Mouse (Mus musculus): ENCODE measurements at regions not wholly inside any gene's neighbourhood (a gene's known extent, or its start where the extent isn't known, plus 50 kb on each side); places are given as distances from the start of the nearest gene placed in this dataset.

- no peak for DNase-seq (ENCODE audit: low read depth, low spot score)
- 51% methylated on average over 12 of the region's 12 CpGs for WGBS
These were observed 417.1 kb downstream of the Wdr11 start for GRCm38 (mm10) chr7:130008591-130009418.

DNA sequence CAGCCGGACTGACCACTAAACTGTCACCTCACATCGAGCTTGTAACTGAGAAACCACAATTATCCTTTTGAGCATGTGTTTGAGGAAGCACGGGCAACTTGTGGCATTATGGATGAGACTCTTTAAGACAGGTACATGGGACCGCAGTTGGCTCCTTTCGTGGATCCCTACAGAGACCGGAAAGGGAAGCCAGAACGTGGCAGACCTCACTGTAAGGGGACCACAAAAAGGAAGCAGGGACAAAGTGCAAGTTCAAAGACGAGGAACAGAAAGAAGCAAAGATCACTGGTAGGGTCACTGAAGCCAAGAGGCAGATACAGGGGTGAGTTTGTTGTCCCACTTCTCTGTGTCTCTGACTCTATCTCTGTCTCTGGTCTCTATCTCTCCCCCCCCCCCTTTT lies 420.4 kb downstream of the Wdr11 start:
- no peak for DNase-seq (ENCODE audit: low read depth, low spot score)
- 75% methylated on average over 8 of the region's 8 CpGs for WGBS

- WGBS = 91% methylated on average over 6 of the region's 6 CpGs
- no peak for DNase-seq (ENCODE audit: low read depth, low spot score)
These were observed 421.4 kb downstream of the Wdr11 start for GRCm38 (mm10) chr7:130013109-130013508.

DNA sequence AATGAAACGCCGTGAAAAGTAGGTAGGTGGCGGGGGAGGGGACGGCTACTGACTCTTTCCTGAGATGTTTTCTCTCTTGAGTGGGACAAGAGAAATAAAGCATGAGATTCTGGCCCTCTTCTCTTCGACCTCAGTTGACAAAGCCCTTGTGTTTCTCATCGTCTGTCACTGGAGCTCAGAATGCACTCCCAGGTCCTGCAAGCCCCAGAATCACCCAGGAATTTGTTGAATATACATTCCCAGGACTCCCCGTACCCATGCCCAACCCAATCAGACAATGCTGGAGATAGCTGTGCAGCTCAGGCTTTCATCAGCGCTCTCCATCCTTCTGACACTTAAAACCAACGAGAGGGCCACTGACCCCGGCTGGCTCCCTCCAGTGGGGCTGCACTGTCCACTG lies 422.9 kb downstream of the Wdr11 start:
- no peak for DNase-seq (ENCODE audit: low read depth, low spot score)
- 67% methylated on average over 10 of the region's 10 CpGs for WGBS

GRCm38 (mm10) chr7:130015375-130016014 lies 423.8 kb downstream of the Wdr11 start:
- no peak for DNase-seq (ENCODE audit: low read depth, low spot score)

DNA sequence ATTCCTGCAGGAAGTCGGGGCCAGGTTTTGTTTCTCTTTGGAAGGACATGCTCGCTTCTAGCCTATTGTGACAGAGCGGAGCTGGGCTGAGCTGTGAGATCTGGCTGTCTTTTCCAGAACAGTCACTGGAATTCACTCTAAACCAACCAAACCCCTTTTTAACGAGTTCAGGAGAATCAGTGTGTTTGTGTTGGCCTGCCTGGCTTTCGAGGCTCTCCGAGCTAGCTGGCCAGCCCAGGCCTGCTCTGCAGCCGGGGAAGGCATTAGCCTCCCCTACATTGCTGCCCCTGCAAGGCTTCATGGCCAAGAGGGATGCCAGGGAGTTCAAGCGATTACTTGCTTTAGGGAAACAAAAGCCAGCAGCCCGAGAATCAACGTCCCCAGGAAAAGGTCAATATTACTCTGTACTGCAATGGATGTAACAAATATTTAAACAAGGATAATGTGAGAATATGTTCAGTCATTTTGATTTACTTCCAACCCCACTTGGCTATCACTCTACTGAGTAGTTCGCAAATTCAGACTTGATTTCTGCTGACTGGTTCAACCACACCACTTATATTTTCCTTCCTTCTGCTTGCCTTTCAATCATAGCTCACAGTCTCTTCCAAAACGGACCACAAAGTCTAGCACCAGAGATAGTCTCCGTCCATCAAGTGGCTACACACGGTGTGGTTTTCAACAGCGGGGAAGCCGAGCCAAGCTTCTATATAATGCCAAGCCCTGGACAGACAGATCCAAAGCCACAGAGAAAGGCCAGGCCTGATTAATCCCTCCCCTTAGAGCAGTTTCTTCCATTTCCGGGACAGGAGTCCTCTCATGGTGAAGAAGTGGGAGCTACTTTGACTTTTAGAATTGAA lies 424.6 kb downstream of the Wdr11 start:
- 65% methylated on average over 17 of the region's 17 CpGs for WGBS
- DNase-seq (ENCODE audit: low read depth, low spot score) = no peak

More at GRCm38 (mm10) chr7:130015375-130016014, 423.8 kb downstream of the Wdr11 start:
- 65% methylated on average over 5 of the region's 5 CpGs for WGBS

GRCm38 (mm10) chr7:130018891-130019290 lies 427.2 kb downstream of the Wdr11 start:
- WGBS = 80% methylated on average over 4 of the region's 4 CpGs
- DNase-seq (ENCODE audit: low read depth, low spot score) = no peak

DNA sequence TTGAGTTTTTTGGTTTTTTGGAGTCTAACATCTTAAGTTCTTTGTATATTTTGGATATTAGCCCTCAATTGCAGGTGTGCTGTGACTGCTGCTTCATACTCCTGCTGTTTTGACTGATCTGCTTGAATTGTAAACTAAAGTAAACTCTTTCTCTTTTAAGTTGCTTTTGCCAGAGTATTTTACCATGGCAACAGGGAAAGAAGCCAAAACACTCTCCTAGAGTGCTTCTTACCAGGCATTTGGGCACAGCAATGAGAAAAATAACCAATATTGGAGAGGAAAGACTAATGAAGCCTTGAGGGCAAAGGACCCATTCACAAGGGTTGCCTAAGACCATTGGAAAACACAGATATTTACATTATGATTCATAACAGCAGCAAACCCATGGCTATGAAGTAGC lies 437.3 kb downstream of the Wdr11 start:
- no peak for DNase-seq (ENCODE audit: low read depth, low spot score)

DNA sequence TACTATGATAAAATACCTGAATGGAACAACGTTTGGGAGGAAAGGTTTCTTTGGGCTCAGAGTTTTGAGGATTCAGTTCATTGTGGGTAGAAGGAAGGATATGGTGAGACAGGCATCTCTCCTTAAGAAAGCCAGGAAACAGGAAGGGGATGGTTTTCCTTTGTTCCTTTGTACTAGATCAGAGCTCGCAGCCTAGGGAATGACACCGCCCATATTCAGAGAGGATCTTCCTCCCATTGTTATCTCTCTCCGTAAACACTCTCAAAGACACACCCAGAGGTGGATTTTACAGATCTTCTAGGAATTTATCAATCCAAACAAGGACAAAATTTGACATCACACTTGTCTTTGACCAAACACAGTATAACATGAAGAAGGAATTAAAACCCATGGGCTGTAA lies 439.0 kb downstream of the Wdr11 start:
- no peak for DNase-seq (ENCODE audit: low read depth, low spot score)
- 81% methylated on average over 4 of the region's 4 CpGs for WGBS

- 83% methylated on average over 5 of the region's 5 CpGs for WGBS
- DNase-seq (ENCODE audit: low read depth, low spot score) = no peak
These were observed 444.6 kb downstream of the Wdr11 start for GRCm38 (mm10) chr7:130036235-130036634.

DNA sequence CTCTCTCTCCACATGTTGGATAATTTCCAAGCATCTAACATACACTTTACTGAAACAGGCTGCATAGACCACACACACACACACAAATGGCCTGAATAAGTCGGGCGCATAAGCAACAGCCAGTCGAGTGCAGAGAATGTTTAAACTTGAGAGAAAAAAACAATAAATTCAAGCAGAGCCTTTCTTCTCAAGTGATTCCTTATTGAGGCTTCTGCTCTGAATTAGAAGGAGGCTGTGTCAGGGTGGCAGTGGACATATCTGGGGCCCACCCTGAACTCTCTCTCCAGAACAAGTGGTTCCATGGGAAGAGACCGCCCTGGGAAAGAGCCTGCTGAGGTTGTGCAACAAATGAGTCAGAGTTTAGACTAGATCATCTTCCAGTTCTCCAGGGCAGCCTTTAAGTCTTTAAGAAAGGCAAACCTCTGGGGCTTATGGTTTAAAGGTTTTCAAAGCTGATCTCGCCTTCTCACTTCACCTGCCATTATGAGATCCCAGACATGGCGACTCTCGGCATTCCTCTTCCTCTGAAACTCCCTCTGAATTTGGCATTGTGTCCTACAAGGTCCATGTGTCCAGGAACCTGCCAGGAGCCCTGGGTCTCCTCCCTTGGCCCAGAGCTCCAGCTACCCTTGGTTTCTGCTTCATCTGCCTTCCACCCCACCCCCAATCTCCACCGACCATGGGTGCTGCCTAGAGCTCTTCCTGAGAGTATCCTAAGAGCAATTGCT lies 445.3 kb downstream of the Wdr11 start:
- DNase-seq (ENCODE audit: low read depth, low spot score) = no peak
- 77% methylated on average over 8 of the region's 8 CpGs for WGBS

DNA sequence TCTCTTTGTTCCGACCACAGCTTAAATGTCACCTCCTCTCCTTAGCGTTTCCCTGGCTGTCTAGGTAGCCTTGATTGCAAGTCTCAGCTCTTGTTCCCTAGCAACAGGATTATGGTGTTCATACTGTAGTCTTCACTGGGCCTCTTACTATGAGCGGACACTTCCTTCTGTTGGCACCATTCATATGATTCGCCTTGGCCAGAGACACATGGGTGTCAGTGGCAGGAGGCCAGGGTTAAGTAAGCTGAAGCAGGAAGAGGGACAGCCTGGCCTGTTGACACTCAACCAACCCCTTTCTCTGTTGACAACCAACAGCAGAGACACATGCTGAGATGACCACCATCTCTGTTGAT lies 445.9 kb downstream of the Wdr11 start:
- no peak for DNase-seq (ENCODE audit: low read depth, low spot score)
- 37% methylated on average over 4 of the region's 4 CpGs for WGBS

- DNase-seq (ENCODE audit: low read depth, low spot score) = no peak
- WGBS = 59% methylated on average over 8 of the region's 8 CpGs
These were observed 448.9 kb downstream of the Wdr11 start for GRCm38 (mm10) chr7:130040596-130040995.

DNA sequence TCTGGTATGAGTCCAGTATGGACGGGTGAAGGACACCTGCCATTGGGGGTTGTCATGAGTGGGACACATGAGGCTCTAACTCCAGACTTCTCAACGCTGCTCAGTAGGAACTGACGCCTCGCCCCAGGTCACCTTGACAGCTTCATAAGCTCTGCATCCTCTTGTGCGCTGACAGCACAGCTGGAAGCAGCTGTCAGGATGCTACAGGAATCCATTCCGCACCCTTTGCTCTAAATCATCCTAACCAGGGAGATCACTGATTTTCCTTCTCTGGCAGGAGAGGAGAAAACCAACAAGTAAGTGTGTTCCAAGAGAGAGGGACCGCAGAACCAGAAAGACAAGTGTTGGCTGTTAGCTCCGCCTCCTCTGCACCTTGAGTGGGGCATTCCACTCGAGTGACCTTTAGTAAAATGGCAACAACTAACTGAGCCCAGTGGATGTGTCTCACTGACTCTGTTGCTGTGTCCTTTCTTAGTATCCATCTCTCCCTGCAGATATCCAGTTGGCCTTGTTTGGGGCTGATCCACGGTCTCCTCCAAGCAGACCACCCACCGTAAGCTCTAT lies 449.8 kb downstream of the Wdr11 start:
- WGBS = 76% methylated on average over 11 of the region's 11 CpGs
- no peak for DNase-seq (ENCODE audit: low read depth, low spot score)

GRCm38 (mm10) chr7:130042296-130042910 lies 450.7 kb downstream of the Wdr11 start:
- 36% methylated on average over 5 of the region's 5 CpGs for WGBS
- no peak for DNase-seq (ENCODE audit: low read depth, low spot score)

- no peak for DNase-seq (ENCODE audit: low read depth, low spot score)
These were observed 452.0 kb downstream of the Wdr11 start for GRCm38 (mm10) chr7:130043397-130044234.

GRCm38 (mm10) chr7:130044235-130044553 lies 452.5 kb downstream of the Wdr11 start:
- DNase-seq (ENCODE audit: low read depth, low spot score) = no peak
- 25% methylated on average over 6 of the region's 6 CpGs for WGBS

More at GRCm38 (mm10) chr7:130043397-130044234, 452.0 kb downstream of the Wdr11 start:
- 43% methylated on average over 21 of the region's 21 CpGs for WGBS

- WGBS = 29% methylated on average over 6 of the region's 6 CpGs
- no peak for DNase-seq (ENCODE audit: low read depth, low spot score)
These were observed 452.9 kb downstream of the Wdr11 start for GRCm38 (mm10) chr7:130044581-130044980.
